Mouse (Mus musculus) embryonic fibroblast, embryonic 13.5 days (primary cell): ENCODE measurements around the gene Wdr31.

ENCODE experiments used
- CTCF ChIP-seq: IDR thresholded peaks from 2 replicates; pipeline ENCODE4 v1.5.1; 2011; ENCODE audit warnings: mild to moderate bottlenecking, control low read depth, low read length, moderate library complexity, borderline replicate concordance; ENCODE audit not compliant: insufficient read depth
- POLR2A ChIP-seq: IDR thresholded peaks from 2 replicates; pipeline ENCODE4 v1.6.1; 2011; ENCODE audit warnings: low read depth, mild to moderate bottlenecking, control low read depth, low read length, moderate library complexity

- TF ChIP-seq POLR2A (no peak), CTCF (no peak)
Observed at GRCm38 (mm10) chr4:62487172-62487571, 16.5 kb upstream of the Wdr31 start.
